Mouse (Mus musculus): ENCODE results near the gene Endou. TPM values are rescaled to one million over a fixed set of nuclear protein-coding genes. Genes with fewer than 3 reads are reported as not detected.

The Endou gene
- total and polyA plus RNA-seq, 2 experiments from 2014 or later, result 0.10 to 0.44 TPM

DNA sequence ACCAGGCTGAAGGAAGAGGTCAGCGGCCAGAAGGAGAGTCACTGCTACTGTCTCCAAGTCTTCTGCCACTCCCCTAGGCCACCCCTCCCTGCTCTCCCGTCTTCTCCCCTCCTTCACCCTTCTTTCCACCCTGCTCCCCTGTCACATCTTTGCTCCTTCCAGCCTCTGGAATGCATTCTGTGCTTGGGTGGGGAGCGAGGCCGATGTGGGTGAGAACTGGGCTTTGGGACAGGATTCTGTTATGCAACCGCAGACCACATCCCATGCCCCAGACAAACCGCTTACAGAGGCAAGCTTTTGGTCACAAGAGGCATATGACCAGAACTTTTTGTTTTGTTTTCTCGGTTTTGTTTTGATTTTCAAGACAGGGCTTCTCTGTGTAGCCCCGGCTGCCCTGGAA, 4.1 kb downstream of the Endou start:
- WGBS, result 82% methylated on average over 8 of the region's 8 CpGs
- Histone ChIP-seq H3K27me3 (ENCODE audit: insufficient read depth, low read length) (no peaks in the 10 kb centered on the region), H3K4me3 (ENCODE audit: low read length) (no peak overlapping the region), H3K9me3 (ENCODE audit: low read length) (no peaks in the 10 kb centered on the region), H3K4me1 (ENCODE audit: insufficient read depth, low read length) (no peaks in the 10 kb centered on the region), H3K27ac (no peak overlapping the region), H3K36me3 (ENCODE audit: insufficient read depth, low read length) (no peaks in the 10 kb centered on the region), H3K4me2 (ENCODE audit: low read depth, low read length) (no peak overlapping the region), H3K9ac (replicated peaks; ENCODE audit: low read length) (no peak overlapping the region)
- no peak for TF ChIP-seq CTCF (IDR thresholded peaks at IDR 0.05; ENCODE audit: low read depth)
- DNase-seq (ENCODE audit: low spot score), result no peak
- ATAC-seq, result no peak

DNA sequence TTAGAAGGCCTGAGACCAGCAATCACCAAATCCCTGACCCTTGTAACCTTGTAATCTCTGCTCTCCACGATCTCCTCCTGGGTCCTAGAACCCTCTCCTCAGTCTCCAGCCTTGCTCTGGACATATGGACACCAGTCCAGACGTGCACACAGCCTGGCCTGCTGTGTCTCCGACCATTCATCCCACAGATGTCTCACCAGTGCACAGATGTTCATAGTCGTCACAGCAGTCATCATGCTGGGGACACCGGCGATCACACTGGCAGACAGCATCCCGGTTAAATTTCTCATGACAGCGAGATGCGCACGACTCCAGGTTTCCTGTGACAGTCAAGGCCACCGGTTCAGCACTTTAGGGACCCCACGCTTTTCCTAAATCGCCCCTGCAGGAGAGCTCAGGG, 4.8 kb downstream of the Endou start:
- H3K4me1 ChIP-seq (ENCODE audit: insufficient read depth, low read length), result no peaks in the 10 kb centered on the region
- 72% methylated on average over 13 of the region's 13 CpGs for WGBS
- H3K9me3 ChIP-seq (ENCODE audit: low read length), result no peaks in the 10 kb centered on the region
- H3K27me3 ChIP-seq (ENCODE audit: insufficient read depth, low read length), result no peaks in the 10 kb centered on the region
- TF ChIP-seq CTCF (IDR thresholded peaks at IDR 0.05; ENCODE audit: low read depth), result no peak
- no peak overlapping the region for H3K9ac ChIP-seq (replicated peaks; ENCODE audit: low read length)
- H3K36me3 ChIP-seq (ENCODE audit: insufficient read depth, low read length), result no peaks in the 10 kb centered on the region
- ATAC-seq (no peak), DNase-seq (ENCODE audit: low spot score) (no peak)
- H3K27ac ChIP-seq, result no peak overlapping the region
- H3K4me3 ChIP-seq (ENCODE audit: low read length), result no peak overlapping the region
- no peak overlapping the region for H3K4me2 ChIP-seq (ENCODE audit: low read depth, low read length)

DNA sequence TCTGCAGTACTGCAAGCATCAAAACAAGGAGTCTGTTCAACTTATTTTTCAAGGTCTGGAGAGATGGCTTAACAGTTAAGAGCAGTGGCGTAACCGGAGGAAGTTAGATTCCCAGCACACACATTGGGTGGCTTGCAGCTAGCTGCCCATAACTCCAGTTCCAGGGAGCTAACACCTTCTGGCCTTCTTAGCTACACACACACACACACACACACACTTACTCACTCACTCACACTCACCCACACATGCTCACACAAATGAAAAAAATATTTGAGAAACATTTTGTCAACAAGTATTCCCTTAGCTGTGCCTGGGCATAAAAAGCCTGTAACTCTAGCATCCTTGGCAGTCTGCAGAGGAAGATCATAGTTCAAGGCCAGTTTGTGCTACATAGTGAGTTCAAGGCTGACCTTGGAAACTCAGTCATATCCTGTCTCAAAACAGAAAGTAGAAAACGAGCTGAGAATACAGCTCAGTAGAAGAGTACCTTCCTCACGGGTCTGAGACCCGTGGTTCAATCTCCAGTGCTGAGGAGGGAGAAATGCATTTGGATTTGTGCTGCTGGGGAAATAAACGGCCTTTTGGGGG, 5.8 kb downstream of the Endou start:
- no peak for TF ChIP-seq CTCF (IDR thresholded peaks at IDR 0.05; ENCODE audit: low read depth)
- H3K9me3 ChIP-seq (ENCODE audit: low read length), result no peaks in the 10 kb centered on the region

DNA sequence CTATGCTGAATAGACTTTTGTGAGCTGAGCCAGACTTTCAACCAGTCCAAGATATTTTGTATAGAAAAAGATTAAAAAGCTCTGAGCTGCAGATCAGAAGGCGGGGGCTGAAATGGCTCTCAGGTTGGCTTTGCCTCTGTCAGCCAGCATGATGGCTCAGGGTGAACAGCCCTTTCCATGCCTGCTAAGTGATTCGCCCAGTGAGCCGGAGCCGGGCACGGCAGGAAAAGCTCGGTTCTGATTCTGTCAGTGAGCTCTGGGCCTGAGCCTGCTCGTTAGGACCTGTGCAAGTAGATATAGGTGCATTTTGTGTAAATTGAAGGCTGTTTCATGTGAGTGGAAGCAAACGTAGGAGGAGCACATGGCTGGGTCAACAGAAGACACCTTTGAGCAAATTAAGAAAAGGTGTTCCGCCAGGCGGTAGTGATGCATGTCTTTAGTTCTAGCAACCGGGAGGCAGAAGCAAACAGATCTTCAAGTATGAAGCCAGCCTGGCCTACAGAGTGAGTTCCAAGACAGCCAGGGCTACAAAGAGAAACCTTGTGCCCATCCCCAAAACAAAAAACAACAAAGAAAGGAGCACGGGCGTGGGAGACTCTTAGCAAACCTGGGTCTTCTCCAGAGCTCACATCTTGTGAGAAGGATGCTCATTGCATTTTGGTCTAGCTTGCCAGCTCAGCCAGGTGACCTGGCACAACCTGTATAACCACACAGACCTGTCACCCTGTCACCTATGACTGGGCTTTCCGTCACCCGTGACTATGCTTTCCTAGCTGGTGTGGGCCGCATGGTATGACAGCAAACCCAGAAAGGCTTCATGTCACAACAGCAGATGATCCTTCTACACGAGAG, 6.6 kb downstream of the Endou start:
- DNase-seq (ENCODE audit: low spot score) (no peak), ATAC-seq (no peak)
- no peaks in the 10 kb centered on the region for H3K36me3 ChIP-seq (ENCODE audit: insufficient read depth, low read length)

More for the DNA sequence above, 5.8 kb downstream of the Endou start:
- 81% methylated on average over 6 of the region's 6 CpGs for WGBS
- H3K4me2 ChIP-seq (ENCODE audit: low read depth, low read length), result no peak overlapping the region
- DNase-seq (ENCODE audit: low spot score) (no peak), ATAC-seq (no peak)
- no peak overlapping the region for H3K27ac ChIP-seq
- H3K36me3 ChIP-seq (ENCODE audit: insufficient read depth, low read length), result no peaks in the 10 kb centered on the region
- H3K27me3 ChIP-seq (ENCODE audit: insufficient read depth, low read length), result no peaks in the 10 kb centered on the region
- H3K9ac ChIP-seq (replicated peaks; ENCODE audit: low read length), result no peak overlapping the region
- no peak overlapping the region for H3K4me3 ChIP-seq (ENCODE audit: low read length)
- no peaks in the 10 kb centered on the region for H3K4me1 ChIP-seq (ENCODE audit: insufficient read depth, low read length)

DNA sequence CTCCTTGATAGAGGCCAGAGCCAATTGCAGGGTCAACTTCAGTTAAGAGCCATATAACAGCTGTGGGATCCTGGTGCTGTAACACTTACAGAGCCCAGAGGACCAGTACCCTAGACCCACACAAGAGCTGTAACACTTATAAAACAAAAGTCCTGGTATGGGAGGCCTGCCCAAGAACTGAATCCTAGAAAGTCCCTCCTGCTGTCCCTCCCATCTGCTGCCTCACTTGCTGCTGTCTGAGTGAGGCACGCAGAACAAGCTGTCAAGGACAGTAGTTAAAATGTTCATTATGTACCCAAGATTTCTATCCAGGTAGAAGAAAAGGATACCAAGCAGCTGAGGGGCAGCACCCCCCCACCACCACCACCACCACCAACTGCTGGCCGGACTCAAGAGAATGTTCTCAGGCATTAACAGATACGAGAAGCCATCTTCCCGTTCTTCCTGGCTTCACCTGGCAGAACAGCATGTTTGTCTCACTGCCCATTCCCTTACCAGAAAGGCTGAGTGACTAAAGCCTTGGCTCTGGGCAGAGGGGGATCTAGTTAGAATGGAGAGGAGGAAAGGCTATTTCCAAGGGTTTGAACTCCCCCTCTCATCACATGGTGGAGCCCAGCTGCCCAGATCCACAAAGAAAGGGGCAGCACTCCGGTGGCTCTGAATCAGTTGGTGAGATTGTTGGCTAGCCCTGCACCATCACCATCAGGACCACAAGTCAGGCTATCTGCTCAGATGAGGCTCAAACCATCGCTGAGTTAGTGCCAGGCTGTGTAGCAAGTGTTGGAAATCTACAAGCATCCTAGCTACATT, 7.4 kb downstream of the Endou start:
- ATAC-seq (peak; percentile 68), DNase-seq (ENCODE audit: low spot score) (peak; percentile 49)
- TF ChIP-seq CTCF (IDR thresholded peaks at IDR 0.05; ENCODE audit: low read depth), result no peak
- Histone ChIP-seq H3K9ac (replicated peaks; ENCODE audit: low read length) (no peak overlapping the region), H3K9me3 (ENCODE audit: low read length) (no peaks in the 10 kb centered on the region), H3K4me1 (ENCODE audit: insufficient read depth, low read length) (no peaks in the 10 kb centered on the region), H3K4me2 (ENCODE audit: low read depth, low read length) (no peak overlapping the region), H3K4me3 (ENCODE audit: low read length) (no peak overlapping the region), H3K36me3 (ENCODE audit: insufficient read depth, low read length) (no peaks in the 10 kb centered on the region), H3K27me3 (ENCODE audit: insufficient read depth, low read length) (no peaks in the 10 kb centered on the region), H3K27ac (peak overlapping the region; percentile 73)
- 63% methylated on average over 6 of the region's 6 CpGs for WGBS

More for the DNA sequence above, 6.6 kb downstream of the Endou start:
- Histone ChIP-seq H3K27me3 (ENCODE audit: insufficient read depth, low read length) (no peaks in the 10 kb centered on the region), H3K4me1 (ENCODE audit: insufficient read depth, low read length) (no peaks in the 10 kb centered on the region), H3K4me2 (ENCODE audit: low read depth, low read length) (no peak overlapping the region), H3K4me3 (ENCODE audit: low read length) (no peak overlapping the region), H3K27ac (peak overlapping the region; percentile 73), H3K9me3 (ENCODE audit: low read length) (no peaks in the 10 kb centered on the region), H3K9ac (replicated peaks; ENCODE audit: low read length) (no peak overlapping the region)
- WGBS, result 74% methylated on average over 17 of the region's 17 CpGs
- no peak for TF ChIP-seq CTCF (IDR thresholded peaks at IDR 0.05; ENCODE audit: low read depth)

DNA sequence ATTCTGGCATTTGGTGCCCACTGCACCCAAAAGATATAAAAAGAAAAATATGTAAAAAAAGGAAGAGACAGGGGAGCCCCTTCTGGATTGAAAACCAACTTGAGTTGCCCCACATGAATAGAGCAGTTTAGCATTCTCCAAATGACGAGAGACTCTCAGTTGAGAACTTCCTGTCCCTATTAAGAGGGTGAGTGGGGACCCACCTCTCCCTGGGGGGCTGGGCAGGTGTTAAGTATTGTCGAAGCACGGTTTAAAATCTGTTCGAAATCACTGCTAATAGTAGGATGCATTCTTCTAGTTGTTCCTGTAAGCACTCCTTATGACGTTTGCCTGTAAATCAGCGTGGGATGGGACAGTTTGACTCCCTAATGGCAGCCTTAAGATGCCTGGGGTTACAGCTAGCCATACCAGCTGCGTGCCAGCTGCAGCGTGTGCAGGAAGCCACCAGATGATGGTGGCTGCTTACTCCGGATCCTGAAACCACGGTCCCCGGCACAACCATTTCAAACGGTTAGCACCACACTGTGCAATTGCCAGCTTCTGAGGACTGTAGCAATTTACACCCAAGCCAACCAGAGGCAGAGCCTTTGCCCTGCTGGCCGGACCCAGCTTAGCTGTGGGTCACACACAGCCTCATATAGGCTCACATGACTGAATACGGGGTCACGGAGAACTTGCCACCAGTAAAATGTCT, 10.0 kb downstream of the Endou start:
- H3K4me3 ChIP-seq (ENCODE audit: low read length), result no peak overlapping the region

More for the DNA sequence above, 10.0 kb downstream of the Endou start:
- no peak overlapping the region for H3K4me2 ChIP-seq (ENCODE audit: low read depth, low read length)
- H3K9ac ChIP-seq (replicated peaks; ENCODE audit: low read length), result no peak overlapping the region
- no peaks in the 10 kb centered on the region for H3K27me3 ChIP-seq (ENCODE audit: insufficient read depth, low read length)
- no peaks in the 10 kb centered on the region for H3K9me3 ChIP-seq (ENCODE audit: low read length)
- H3K4me1 ChIP-seq (ENCODE audit: insufficient read depth, low read length), result no peaks in the 10 kb centered on the region
- H3K27ac ChIP-seq, result no peak overlapping the region
- ATAC-seq, result no peak
- no peak for DNase-seq (ENCODE audit: low spot score)
- WGBS, result 75% methylated on average over 15 of the region's 15 CpGs
- TF ChIP-seq CTCF (IDR thresholded peaks at IDR 0.05; ENCODE audit: low read depth), result no peak
- H3K36me3 ChIP-seq (ENCODE audit: insufficient read depth, low read length), result no peaks in the 10 kb centered on the region

Measured in hindbrain, postnatal 0 days (tissue).